Mouse (Mus musculus) frontal cortex, postnatal 36 days (tissue): ENCODE results near the gene Accs.

Experiments used
- DNase-seq, 2 experiments: peaks; one replicate each; pipeline ENCODE4 v3.0.0; 2022; ENCODE audit warnings: low spot score in 2 of 2

Gene Accs

GRCm38 (mm10) chr2:93849505-93850089 lies at the start of gene Accs:
Accs (minus strand) TSS chr2:93849943.
- DNase-seq, result peak; percentile 44 to 50

GRCm38 (mm10) chr2:93891611-93892280 lies 42.0 kb upstream of the Accs start:
- peak; percentile 54 to 64 for DNase-seq

GRCm38 (mm10) chr2:93890143-93890542 lies 40.4 kb upstream of the Accs start:
- DNase-seq, result no peak

GRCm38 (mm10) chr2:93889071-93889470 lies 39.3 kb upstream of the Accs start:
- no peak for DNase-seq

- DNase-seq, result no peak
These were observed 38.6 kb upstream of the Accs start for GRCm38 (mm10) chr2:93888366-93888765.

- no peak for DNase-seq
These were observed 37.5 kb upstream of the Accs start for GRCm38 (mm10) chr2:93887273-93887672.

- DNase-seq, result no peak
These were observed 36.5 kb upstream of the Accs start for GRCm38 (mm10) chr2:93886013-93886794.

- DNase-seq, result no peak
These were observed 33.3 kb upstream of the Accs start for GRCm38 (mm10) chr2:93883066-93883465.

- DNase-seq, result no peak
These were observed 32.1 kb upstream of the Accs start for GRCm38 (mm10) chr2:93881640-93882367.

GRCm38 (mm10) chr2:93880981-93881380 lies 31.2 kb upstream of the Accs start:
- DNase-seq, result no peak

GRCm38 (mm10) chr2:93880450-93880849 lies 30.7 kb upstream of the Accs start:
- no peak for DNase-seq

GRCm38 (mm10) chr2:93877005-93877404 lies 27.3 kb upstream of the Accs start:
- no peak for DNase-seq

GRCm38 (mm10) chr2:93874606-93875005 lies 24.9 kb upstream of the Accs start:
- DNase-seq, result no peak

- no peak for DNase-seq
These were observed 24.4 kb upstream of the Accs start for GRCm38 (mm10) chr2:93874227-93874514.

- no peak for DNase-seq
These were observed 23.9 kb upstream of the Accs start for GRCm38 (mm10) chr2:93873449-93874226.

GRCm38 (mm10) chr2:93872257-93872656 lies 22.5 kb upstream of the Accs start:
- no peak for DNase-seq

GRCm38 (mm10) chr2:93871411-93871925 lies 21.7 kb upstream of the Accs start:
- no peak for DNase-seq

GRCm38 (mm10) chr2:93870842-93871241 lies 21.1 kb upstream of the Accs start:
- DNase-seq, result peak; percentile 80 to 84

GRCm38 (mm10) chr2:93869107-93869600 lies 19.4 kb upstream of the Accs start, which contains the start of gene Accsl:
Accsl (minus strand) TSS chr2:93869157.
- DNase-seq, result no peak

- no peak for DNase-seq
These were observed 18.8 kb upstream of the Accs start for GRCm38 (mm10) chr2:93868566-93868965.

GRCm38 (mm10) chr2:93863229-93863628 lies 13.5 kb upstream of the Accs start:
- no peak for DNase-seq
